Mouse (Mus musculus): Measurements from ENCODE around the gene B230118H07Rik.

DNA sequence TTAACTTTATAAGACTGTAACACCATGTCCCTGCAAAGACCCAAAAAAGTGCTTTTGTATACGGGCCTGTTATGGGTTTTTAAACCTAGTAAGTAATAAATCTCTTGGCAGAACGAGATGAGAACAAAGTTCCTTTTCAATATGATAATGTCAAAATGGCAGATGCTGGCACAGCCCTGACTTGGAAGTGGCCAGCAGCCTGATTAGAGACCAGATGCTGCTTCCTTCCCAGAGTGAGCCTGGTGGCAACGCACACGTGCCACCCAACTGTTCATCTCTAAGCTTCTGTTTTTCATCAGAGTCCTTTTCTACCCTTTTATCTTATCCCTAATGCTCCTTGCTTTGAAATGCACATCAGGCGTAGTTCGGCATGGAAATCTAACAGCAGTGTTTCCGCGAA is 58.0 kb downstream of the B230118H07Rik start:
- TF ChIP-seq CTCF (IDR thresholded peaks at IDR 0.05; ENCODE audit: low read depth, low read length) (no peak), TAL1 (conservative IDR thresholded peaks at IDR 0.05; ENCODE audit: low read depth, low read length) (no peak), GATA2 (IDR thresholded peaks at IDR 0.05; ENCODE audit: borderline replicate concordance, low read depth, low read length) (no peak)

All from G1E (cell line).